Mouse (Mus musculus) layer of hippocampus, adult 9-11 months (tissue): ENCODE measurements around the gene Igfbp7.

Experiments
- DNase-seq: peaks from one replicate; pipeline ENCODE4 v3.0.0; 2022

The Igfbp7 gene

DNA sequence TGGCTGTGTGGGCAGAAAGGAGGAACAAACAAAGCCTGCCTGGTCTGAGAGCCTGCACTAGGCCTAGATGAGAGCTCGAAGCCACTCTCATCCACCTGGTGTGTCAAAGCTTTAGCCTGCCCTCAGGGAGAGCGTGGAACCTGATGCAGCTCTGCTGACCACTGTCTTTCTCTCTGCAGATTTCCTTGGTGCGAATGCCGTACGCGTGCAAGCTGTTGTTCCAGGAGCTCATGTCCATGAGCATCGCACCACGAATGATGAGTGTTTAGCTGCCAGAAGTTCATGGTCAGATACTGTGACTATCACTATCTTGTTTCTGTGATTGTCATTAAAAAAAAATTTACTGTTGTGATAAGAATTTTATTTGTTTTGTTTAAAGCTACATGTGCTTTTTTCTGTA is 58.9 kb downstream of the Igfbp7 start:
- DNase-seq: no peak

DNA sequence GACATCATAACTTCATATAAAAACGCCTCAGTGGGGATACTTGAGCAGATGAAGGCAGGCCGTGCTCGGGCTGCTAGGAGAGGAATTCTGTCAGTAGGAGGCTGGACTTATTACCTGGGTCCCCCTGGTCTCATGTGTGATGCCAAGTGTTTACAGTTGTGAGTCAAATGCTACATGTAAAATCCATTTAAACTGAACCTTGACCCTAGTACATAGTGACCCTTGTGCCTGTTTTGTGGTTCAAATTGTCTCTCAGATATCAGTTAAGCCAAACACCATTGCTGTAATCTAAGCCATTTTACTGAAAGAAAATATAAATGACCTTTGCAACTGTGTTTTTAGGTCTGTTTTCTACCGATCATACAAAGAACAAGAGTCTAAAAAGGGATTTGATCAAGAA is 67.8 kb downstream of the Igfbp7 start:
- no peak for DNase-seq

DNA sequence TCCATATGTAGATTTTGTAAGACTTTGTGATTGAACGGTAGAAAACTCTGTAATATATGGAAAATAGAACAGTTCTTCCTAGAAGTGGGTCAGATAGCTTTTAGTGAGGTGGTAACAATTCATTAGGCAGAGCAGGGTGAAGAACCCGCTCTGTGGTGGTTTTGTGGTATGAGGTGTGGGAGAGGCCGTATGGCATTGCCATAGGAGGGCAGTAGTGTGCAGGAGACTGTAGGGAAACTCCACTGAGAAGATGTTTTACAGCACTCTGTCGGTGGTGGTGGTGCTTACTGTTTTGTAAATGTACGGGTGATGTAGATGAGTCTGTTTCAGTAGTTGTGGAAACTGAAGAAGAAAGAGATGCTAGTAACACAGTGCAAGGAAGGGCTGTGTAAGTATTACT is 77.7 kb downstream of the Igfbp7 start:
- DNase-seq: no peak

DNA sequence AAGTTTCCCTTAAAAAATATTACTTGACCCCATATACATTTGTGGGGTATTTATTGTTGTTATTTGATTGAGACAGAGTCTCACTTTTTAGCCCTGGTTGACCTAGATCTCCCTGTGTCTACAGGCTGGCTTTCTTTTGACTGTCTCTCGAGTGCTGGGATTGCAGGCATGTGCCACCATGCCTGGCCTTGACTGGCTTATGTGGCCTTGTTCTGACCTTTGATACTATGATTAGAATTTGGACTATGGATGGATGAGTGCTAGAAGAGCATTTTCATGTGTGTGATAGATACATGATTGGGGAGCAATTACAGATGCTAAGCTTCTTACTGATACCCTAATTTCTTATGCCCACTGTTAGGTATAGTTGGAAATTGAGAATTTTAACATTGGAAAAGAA is 82.9 kb downstream of the Igfbp7 start:
- no peak for DNase-seq

DNA sequence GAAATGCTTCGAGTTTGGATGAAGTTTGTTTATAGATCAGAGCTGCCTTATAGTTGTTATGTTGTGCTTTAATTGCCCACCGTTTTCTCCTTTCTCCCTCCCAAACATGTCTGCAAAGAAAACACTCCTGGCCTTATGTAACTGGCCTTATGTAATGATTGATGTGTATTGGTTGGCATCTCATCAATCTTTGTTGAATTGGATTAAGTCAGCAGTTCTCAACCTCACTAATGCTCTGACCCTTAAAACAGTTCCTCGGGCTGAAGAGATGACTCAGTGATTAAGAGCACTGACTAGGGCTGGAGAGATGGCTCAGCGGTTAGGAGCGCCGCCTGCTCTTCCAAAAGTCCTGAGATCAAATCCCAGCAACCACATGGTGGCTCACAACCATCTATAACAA is 92.9 kb downstream of the Igfbp7 start:
- DNase-seq: no peak

DNA sequence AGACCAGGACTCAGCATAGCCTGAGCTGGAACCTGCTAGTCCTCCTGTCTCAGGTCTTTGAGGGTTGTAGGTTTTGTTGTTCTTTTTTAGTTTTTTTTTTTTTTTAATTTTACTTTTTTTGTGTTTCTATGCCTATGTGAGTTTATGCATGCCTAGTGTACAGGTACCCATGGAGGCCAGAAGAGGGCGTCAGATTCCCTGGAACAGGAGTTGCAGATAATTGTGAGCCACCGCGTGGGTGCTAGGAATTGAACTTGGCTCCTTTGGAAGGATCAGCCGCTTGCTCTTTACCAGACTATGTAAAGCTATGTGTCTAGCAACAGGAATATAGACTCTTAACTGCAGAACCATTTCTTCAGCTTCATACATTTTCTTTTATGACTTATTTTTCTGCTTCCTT is 93.6 kb downstream of the Igfbp7 start:
- DNase-seq: no peak

DNA sequence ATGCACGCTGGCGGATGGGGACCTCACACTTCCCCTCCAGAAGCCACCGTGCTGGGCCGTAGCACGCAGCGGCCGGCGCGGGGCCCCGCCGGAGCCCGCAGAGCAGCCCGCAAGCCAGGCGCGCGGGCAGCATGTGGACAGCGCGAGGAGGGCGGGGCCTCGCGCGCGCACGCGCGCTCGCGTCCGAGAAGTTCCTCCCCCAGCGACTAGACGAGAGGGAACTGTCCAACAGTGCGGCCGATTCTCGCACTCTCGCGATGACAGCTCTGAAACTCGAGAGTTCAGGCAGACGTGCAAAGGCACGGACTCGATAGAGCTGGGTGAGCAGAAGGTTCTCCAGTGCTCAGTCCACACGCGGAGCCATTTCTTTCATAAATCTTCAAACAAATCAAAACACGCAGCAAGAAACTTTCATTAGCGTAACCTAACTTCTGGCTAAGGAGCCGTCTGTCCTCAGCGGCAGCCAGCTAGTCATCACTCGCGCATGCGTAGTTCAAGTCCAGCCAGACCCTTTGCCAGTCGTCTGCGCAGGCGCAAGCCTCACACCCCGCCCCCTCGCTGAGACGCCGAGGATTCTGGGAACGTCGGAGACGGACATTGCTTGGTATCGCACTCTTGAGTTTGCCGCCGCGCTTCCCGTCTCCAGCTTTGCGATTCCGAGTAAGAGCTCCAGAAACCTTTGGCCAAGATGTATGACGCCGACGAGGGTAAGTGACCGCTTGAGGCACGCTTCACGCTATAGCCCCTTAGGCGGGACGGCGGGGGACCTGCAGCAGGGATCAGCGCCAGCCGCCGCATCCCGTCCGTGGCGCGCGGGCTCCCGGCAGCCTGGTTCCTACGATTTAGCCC is 97.7 kb downstream of the Igfbp7 start, which contains the start of the genes Noa1 and Polr2b:
Noa1 (minus strand) TSS at position 161 of the 849 bp plus-strand sequence.
Polr2b (plus strand) TSS at position 224 of the 849 bp plus-strand sequence.
- DNase-seq: peak; percentile 97

DNA sequence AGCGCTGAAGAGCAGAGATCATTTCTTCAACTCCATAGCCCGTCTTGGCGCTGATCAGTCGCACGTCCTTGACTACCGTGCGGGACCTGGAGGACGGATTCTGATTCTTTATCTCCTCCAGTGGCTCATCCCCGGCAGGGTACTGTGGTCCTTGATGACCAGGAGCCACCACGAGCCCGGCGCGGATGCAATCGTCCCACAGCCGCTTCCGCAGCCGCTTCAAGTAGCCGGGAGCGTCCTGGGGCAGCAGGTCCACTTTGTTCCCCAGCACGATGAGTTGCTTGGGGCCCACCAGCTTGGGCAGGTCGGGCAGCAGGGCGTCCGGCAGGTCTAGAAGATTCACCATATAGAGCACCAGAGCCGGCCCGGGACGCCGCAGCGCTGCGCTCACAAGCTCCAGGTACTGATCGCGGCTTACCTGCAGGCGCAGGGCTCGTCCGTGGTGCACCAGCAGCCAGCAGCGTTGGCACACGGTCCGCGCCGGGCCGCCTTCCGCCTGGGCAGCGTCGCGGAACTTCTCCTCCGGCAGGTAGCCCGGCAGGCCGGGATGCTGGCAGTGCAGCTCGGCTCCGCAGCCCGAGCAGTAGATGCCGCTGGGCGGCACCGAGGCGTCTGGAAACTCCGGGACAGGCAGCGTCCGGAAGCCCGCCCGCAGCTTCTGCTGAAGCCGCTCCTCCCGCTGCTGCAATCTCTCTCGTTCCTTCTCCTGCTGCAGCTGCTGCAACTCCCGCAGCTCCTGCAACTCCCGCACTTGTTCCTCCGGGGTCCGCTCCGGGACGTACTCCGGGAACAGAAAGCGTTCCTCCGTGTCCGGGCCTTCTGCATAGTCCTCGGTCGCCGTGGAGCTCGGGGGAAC is 98.6 kb downstream of the Igfbp7 start:
- DNase-seq: peak; percentile 19

DNA sequence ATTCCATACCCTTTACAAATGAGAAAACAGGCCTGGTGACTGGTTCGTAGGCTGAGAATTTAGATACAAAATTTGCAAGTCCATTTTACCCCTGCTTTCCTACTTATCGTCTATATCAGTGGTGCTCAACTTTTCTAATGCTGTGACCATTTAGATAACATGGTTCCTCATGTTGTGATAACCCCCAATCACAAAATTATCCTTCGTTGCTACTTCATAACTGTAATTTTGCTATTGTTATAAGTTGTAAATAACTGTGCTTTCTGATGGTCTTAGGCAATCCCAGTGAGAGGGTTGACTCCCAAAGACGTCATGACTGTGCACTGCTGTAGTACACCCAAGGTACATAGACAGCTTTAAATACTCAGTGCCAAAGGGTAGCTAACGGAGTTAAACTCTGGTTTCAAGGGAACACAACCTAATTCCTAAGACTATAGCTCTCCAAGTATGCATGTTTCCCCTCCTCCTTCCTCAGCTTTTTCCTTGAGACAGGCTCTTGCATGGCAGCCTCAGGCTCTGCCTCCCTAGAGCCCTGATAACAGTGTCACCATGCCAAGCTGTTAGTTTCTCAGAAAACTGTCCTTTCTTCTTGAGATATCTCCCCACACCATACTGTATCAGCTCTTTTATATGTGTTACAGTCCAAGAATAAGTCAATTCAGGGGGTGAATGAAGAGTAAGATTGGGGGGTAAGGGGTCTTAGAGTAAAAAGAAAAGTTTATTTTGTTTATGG is 99.9 kb downstream of the Igfbp7 start:
- DNase-seq: no peak

DNA sequence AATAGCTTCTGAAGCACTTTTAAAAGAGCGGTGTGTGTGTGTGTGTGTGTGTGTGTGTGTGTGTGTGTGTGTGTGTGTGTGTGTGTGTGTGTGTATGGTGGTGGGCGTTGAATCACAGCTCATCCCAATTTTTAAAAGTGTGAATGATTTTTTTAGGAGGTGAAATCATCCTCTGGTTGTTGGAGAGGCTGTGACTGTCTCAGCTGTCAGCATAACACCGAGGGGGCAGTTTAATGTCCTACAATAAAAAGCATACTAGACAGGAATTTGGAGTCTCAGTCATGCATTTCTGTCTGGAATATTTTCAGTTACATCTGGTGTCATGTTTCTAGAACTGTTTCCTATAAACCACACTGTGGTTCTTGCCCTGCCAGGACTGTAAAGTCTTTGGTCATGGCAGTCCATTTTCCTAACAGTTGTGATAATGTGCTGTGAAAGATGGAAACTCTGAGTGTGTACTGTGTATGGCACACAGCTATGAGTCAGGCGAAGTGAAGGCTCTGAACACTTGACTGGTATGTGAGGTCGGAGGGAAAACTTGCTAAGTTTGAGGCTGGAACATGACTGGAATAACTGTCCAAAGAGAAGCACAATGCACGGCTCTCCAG is 106.4 kb downstream of the Igfbp7 start:
- DNase-seq: no peak

DNA sequence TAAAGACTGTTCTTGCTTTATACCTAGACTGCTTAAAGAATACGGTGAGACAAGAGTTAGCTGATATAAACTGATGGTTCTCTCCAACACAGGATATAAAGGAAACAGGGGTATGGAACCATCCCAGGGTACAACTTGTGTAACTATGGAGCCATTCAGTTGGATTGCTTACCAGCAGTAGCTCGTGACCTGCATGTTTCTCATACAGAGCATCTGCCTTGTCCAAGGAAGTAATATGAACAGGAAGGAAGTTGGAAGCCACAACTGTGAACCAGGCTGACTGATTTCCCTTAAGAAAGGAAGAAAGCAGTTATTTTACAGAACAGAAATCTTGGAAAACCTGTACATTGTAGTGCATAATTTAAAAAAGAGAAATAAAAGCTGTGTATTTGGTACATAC is 108.4 kb downstream of the Igfbp7 start:
- DNase-seq: no peak
